Mouse (Mus musculus) cortical plate, adult 2 months (tissue): Measurements from ENCODE around the gene Ceacam9.

Experiments used
- CTCF ChIP-seq: fragments of 200-500 bp; IDR thresholded peaks from 2 replicates; pipeline ENCODE4 v1.5.1; 2011; ENCODE audit warnings: mild to moderate bottlenecking, control low read depth, low read length; ENCODE audit not compliant: insufficient read depth; ENCODE audit errors: extremely low read depth
- POLR2A ChIP-seq: fragments of 200-500 bp; IDR thresholded peaks from 2 replicates; pipeline ENCODE4 v1.6.1; 2011; ENCODE audit warnings: mild to moderate bottlenecking, low read length, control low read depth; ENCODE audit not compliant: insufficient read depth; ENCODE audit errors: extremely low read depth

DNA sequence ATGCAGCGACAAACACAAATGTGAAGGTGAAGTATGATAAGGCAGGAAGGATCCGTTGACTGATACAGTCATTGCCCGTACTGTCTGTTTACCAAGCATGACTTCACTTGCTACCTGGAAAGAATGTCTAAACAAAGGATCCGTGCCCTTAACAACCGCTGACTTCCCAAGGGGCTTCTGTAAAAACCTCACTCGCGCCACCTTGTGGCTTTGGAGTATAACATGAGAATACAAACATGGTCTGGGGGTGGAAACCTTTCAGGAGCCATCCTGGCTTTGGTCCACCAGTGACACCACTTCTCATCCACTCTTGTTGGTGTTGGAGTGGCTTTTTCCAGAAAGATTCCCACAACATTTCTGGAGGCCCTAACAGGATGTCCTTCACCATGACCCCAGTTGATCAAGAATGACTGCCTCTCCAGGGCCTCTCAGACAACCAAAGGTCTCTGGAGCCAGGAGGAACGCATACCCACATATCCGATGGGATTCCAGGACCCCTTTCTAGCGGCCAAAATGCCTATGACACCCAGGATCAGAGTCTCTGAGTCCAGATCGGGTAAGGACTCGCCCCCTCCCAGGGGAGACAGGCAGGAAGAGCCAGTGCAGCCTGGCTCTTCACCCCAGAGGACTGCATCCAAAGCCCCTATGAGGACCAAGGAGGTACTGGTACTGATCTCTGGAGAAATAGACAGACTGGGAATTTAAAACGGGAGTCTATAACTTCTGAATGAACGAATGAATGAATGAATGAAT lies 7.0 kb downstream of the Ceacam9 start:
- no peak for TF ChIP-seq POLR2A
- peak; percentile 69 for TF ChIP-seq CTCF
